Mouse (Mus musculus) embryonic facial prominence, embryonic 10.5 days (tissue): ENCODE results near the gene Bak1. TPM values are rescaled to one million over a fixed set of nuclear protein-coding genes. Genes with fewer than 3 reads are reported as not detected.
"Not testable (repeated sequence)": the region's sequence is repeated elsewhere in the genome, so short reads cannot be mapped to it uniquely, and the experiment has no call there.

ENCODE experiments used
- DNase-seq: peaks from one replicate; pipeline ENCODE4 v3.0.0-alpha.2; 2017; ENCODE audit warnings: low spot score
- H3K27ac ChIP-seq: fragments of 300-500 bp; sonication (generic); replicated peaks from 2 replicates; pipeline ENCODE4 v1.5.1; 2016; ENCODE audit warnings: mild to moderate bottlenecking
- H3K27me3 ChIP-seq: fragments of 300-500 bp; sonication (generic); replicated peaks from 2 replicates; pipeline ENCODE4 v1.6.1; 2016; ENCODE audit warnings: low read depth, mild to moderate bottlenecking; ENCODE audit not compliant: poor library complexity, severe bottlenecking
- H3K36me3 ChIP-seq: fragments of 300-500 bp; sonication (generic); replicated peaks from 2 replicates; pipeline ENCODE4 v1.6.1; 2016; ENCODE audit warnings: mild to moderate bottlenecking, moderate library complexity
- H3K4me1 ChIP-seq: fragments of 300-500 bp; sonication (generic); 2 replicates; pipeline ENCODE4 v1.6.1; 2016
- H3K4me3 ChIP-seq: fragments of 300-500 bp; sonication (generic); 2 replicates; pipeline ENCODE4 v1.5.1; 2016; ENCODE audit warnings: mild to moderate bottlenecking, moderate library complexity
- H3K9me3 ChIP-seq: fragments of 300-500 bp; sonication (generic); 2 replicates; pipeline ENCODE4 v1.6.1; 2016; ENCODE audit warnings: mild to moderate bottlenecking
- WGBS: fragments of 180-500 bp; shearing (Covaris S2); methylation state at CpG from one replicate; pipeline ENCODE4 v1.1.7; 2016; 5-methylcytosine and 5-hydroxymethylcytosine counted together
- polyA plus RNA-seq: library from polyadenylated mRNA; unstranded; fragments of >200 nt; fragmentation: Nextera tagmentation; extraction: Ambion mirVana; gene quantifications from 2 replicates; pipeline ENCODE4 v1.2.1, GENCODE M21; 2016

The Bak1 gene
- polyA plus RNA-seq, 1 experiment from 2014 or later, result 2.8 TPM

DNA sequence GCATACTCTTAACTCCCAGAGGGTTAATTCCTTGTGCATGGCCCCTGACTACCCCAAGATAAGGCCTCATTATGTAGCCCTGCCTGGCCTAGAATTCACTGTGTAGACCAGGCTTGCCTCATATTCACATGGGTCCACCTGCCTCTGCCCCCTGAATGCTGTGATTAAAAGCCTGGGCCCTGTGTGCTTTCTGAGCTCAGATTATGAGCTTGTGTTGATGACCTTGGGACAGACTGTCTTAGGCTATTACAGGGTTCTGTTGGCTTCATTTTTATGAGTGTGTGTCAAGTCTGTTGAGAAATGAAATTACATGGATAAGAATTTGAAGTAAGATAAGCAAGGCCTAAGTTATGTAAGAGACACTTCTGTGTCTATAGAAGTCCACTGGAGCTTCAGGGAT, 38.3 kb downstream of the Bak1 start:
- no peak overlapping the region for H3K27ac ChIP-seq
- no peaks in the 10 kb centered on the region for H3K36me3 ChIP-seq
- H3K27me3 ChIP-seq, result no peaks in the 10 kb centered on the region
- H3K9me3 ChIP-seq, result 0 out of 2 replicates have a peak, but pooled peaks cover 2% of the 10 kb centered on the region
- DNase-seq, result no peak
- H3K4me3 ChIP-seq, result no peak overlapping the region
- no peaks in the 10 kb centered on the region for H3K4me1 ChIP-seq

DNA sequence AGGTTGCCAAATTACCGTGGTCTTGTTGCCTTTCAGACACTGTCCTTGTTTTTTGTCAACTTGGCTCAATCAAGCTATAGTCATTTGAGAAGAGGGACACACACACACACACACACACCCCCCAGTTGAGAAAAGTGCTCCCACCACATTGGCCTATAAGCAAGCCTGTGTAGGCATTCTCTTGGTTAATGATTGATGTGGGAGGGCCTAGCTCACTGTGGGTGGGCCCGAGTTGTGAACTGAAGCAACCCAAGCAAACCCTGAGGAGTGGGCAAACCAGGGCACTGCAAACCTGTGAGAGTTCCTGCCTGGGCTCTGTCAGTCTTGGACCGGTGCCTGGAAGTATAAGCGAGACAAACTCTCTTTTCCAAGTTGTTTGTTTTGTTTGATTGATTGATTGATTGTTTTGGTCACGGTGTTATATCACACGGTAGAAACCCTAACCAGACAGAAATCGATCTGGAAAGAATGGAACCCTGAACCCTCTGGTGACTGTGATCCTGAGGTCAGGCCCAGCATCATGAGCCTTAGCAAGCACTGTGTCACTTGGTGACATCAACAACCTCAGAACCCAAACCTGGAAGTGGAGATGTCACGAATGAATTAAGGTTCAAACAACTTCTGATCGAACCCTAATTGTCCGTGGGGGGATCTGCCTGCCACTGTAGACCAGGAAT, 43.2 kb downstream of the Bak1 start:
- Histone ChIP-seq H3K36me3 (peaks cover 4% of the 10 kb centered on the region), H3K27ac (no peak overlapping the region), H3K27me3 (no peaks in the 10 kb centered on the region), H3K4me3 (no peak overlapping the region), H3K4me1 (no peaks in the 10 kb centered on the region), H3K9me3 (0 out of 2 replicates have a peak, but pooled peaks cover 2% of the 10 kb centered on the region)
- WGBS, result 87% methylated on average over 10 of the region's 10 CpGs
- no peak for DNase-seq

DNA sequence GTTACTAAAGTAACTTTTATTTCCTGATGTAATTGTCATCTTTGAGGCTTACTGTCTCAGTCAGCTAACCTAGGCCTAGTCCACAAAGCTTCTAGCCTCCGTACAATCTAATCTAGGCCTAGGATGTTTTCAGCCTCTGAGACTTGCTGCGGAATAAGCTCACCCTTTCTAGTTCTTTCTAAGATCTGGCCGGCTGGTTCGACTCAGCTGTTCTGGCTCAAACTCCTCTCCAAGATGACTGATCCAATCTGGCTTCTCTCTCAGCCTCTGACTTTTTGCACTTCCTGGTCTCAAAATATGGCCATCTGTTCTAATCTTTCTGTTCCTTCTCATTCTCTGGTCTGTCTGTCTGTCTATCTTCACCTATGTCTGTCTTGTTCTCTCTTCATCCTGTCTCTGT, 45.4 kb downstream of the Bak1 start:
- no peak overlapping the region for H3K4me3 ChIP-seq
- no peak overlapping the region for H3K27ac ChIP-seq
- DNase-seq, result no peak
- no peaks in the 10 kb centered on the region for H3K4me1 ChIP-seq
- 0 out of 2 replicates have a peak, but pooled peaks cover 2% of the 10 kb centered on the region for H3K9me3 ChIP-seq
- no peaks in the 10 kb centered on the region for H3K27me3 ChIP-seq
- peaks cover 25% of the 10 kb centered on the region for H3K36me3 ChIP-seq
- WGBS, result 95% methylated on average over 4 of the region's 4 CpGs

DNA sequence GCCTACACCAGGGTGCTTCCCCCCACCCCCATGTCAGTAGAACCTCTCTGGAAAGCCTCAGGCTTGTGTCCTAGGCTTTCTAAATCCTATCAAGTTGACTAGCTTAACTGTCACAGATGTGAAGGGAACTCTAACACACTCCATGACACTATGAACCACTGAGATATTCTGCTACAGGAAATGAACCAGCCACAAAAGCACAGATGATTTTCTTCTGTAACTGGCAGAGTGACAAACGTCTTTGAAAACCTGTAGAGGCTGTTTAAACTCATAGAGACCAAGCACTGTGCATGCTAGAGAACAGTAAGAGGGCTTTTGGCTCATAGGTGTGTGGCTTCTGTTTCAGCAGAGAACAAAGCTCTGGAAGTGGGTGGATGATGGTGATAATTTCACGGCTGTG, 47.8 kb downstream of the Bak1 start:
- H3K27me3 ChIP-seq, result no peaks in the 10 kb centered on the region
- 78% methylated on average over 2 of the region's 2 CpGs for WGBS
- H3K4me1 ChIP-seq, result peaks cover 7% of the 10 kb centered on the region
- no peak for DNase-seq
- no peak overlapping the region for H3K4me3 ChIP-seq
- H3K9me3 ChIP-seq, result no peaks in the 10 kb centered on the region
- peaks cover 49% of the 10 kb centered on the region for H3K36me3 ChIP-seq
- H3K27ac ChIP-seq, result no peak overlapping the region

DNA sequence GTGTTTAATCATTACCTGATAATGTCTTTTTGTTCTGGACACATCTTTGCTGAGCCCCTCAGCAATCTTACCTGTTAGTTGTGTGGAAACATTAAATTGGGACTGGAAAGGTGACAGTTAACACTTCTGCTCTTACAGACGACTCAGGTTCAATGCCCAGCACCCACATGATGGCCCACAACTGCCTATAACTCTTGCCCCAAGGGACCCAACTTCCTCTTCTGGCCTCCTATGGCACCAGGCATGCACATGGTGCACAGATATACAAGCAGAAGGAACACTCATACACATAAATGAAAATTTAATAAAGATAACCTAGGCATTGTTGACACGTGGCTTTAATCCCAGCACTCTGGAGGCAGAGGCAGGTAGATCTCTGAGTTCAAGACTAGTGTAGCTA, 49.4 kb downstream of the Bak1 start:
- Histone ChIP-seq H3K9me3 (no peaks in the 10 kb centered on the region), H3K36me3 (peaks cover 65% of the 10 kb centered on the region), H3K4me3 (no peak overlapping the region), H3K27me3 (no peaks in the 10 kb centered on the region), H3K27ac (no peak overlapping the region), H3K4me1 (peaks cover 19% of the 10 kb centered on the region)
- 88% methylated on average over 2 of the region's 2 CpGs for WGBS
- DNase-seq, result no peak

DNA sequence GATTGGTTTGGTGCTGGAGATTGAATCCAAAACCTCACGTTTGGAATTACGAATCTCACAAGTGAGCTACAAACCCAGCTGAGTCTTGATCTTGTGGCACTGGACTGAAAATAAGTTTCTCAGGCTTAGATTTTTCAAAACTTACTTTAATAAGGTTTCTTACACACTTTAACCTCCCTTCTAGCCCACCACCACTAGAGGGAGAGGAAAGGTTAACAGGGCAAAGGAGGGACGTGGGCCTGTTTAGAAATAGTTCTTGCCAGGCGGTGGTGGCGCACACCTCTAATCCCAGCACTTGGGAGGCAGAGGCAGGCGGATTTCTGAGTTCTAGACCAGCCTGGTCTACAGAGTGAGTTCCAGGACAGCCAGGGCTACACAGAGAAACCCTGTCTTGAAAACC, 51.5 kb downstream of the Bak1 start:
- not testable (repeated sequence) for H3K9me3 ChIP-seq, H3K27ac ChIP-seq, H3K4me3 ChIP-seq, H3K27me3 ChIP-seq, DNase-seq
- WGBS, result 94% methylated on average over 6 of the region's 6 CpGs
- Histone ChIP-seq H3K36me3 (peaks cover 70% of the 10 kb centered on the region), H3K4me1 (peaks cover 32% of the 10 kb centered on the region)

DNA sequence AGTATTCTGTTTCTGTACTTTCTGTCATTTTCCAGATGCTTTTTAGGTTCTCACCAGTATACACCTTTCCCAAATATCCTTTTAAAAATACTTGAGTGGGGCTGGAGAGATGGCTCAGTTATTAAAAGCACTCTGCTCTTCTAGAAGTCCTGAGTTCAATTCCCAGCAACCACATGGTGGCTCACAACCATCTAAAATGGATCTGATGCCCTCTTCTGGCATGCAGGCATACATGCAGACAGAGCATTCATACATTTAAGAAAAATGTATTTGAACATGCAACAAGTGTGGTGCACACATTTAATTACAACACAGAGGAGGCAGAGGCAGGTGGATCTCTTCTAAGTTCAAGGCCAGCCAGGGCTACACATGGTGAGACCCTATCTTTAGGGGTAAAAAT, 53.4 kb downstream of the Bak1 start:
- Histone ChIP-seq H3K9me3 (no peaks in the 10 kb centered on the region), H3K27me3 (no peaks in the 10 kb centered on the region), H3K4me1 (peaks cover 52% of the 10 kb centered on the region), H3K4me3 (peak overlapping the region; percentile 92; the same call in 1 of the 2 replicates), H3K36me3 (peaks cover 72% of the 10 kb centered on the region), H3K27ac (no peak overlapping the region)
- no peak for DNase-seq

DNA sequence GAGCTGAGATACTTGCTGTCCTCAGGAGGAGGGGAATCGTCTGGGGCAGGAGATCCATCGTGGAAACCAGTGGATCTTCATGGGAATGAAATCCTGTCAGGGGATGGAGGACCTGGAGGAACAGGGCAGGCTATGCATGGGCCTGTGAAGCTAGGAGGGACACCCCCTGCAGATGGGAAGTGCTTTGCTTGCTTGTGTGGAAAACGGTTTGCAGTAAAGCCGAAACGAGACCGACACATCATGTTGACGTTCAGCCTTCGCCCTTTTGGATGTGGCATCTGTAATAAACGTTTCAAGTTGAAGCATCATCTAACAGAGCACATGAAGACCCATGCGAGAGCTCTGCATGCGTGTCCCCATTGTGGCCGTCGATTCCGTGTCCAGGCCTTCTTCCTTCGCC, 54.3 kb downstream of the Bak1 start:
- WGBS, result 94% methylated on average over 15 of the region's 15 CpGs
- peaks cover 73% of the 10 kb centered on the region for H3K36me3 ChIP-seq

DNA sequence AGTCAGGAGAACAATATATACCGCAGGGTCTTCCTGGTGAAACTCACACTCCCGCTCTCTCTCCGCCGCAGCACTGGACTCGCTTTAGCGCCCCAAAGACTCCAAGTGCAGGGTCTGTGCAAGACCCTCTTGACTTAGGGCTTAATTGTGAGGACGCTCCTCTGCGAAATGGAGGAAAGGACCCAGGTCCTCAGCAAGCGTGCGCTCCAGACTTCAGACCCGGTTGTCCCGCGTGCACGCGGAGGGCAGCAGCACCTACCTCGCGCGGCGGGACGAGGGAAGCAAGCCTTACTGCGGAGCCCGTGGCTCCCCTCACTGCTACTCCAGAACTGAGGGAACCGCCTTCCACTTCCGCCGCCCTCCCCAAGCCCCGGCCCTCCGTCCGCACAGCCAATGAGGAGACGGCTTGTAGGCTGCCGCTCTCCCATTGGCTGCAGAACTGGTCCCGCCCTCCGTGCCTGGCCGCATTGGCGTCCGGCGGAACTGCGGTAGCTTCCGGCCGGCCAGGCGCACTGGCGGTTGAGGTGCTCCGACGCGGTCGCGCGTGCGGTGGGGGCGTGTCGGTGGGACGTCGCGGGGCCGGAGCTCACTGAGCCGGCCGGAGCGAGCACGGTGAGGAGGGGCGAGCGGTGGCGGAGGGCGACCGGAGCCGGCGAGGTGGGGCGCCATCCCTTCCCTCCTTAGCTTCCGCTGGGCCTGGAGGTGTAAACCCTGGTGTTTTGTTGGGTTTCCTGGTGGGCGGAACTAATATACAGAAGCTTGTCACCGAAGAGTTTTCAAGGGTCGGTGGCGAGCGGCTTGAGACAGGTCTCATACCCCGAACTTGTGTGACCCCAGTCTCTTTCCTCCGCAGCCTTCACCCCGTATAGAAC, 55.9 kb downstream of the Bak1 start, which contains the start of gene Zbtb9:
Gene Zbtb9 (plus strand): TSS at position 465 of the 872 bp plus-strand sequence.
- Histone ChIP-seq H3K4me1 (peaks cover 53% of the 10 kb centered on the region), H3K4me3 (peak within 1 kb of the TSS; percentile 92), H3K36me3 (peaks cover 72% of the 10 kb centered on the region), H3K9me3 (no peaks in the 10 kb centered on the region), H3K27me3 (no peaks in the 10 kb centered on the region), H3K27ac (peak within 1 kb of the TSS; percentile 87)
- WGBS, result under 1% methylated on average over 75 of the region's 75 CpGs
- DNase-seq, result peak; percentile 98

More for the DNA sequence above, 54.3 kb downstream of the Bak1 start:
- no peaks in the 10 kb centered on the region for H3K27me3 ChIP-seq
- H3K4me3 ChIP-seq, result peak overlapping the region; percentile 92
- peaks cover 53% of the 10 kb centered on the region for H3K4me1 ChIP-seq
- DNase-seq, result no peak
- no peaks in the 10 kb centered on the region for H3K9me3 ChIP-seq
- no peak overlapping the region for H3K27ac ChIP-seq

DNA sequence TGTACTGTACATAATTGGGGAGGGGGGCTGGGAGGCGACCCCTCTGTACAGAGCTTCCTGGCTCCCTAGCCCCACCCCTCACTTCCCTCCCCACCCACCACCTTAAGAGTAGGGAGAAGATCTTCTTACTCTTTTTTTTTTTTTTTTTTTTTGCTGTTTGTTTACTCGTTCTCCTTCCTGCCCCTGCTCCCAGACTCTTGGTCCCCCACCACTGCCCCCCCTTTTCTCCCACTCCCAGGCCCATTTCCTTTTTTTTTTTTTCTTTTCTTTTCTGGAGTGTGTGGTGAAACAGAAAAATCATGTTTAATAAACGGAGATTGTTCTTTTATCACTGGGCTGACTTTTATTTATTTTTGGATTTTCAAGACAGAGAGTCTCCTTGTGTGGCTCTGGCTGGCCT, 56.7 kb downstream of the Bak1 start:
- Histone ChIP-seq H3K27ac (peak overlapping the region; percentile 87), H3K4me1 (peaks cover 53% of the 10 kb centered on the region), H3K4me3 (peak overlapping the region; percentile 92), H3K9me3 (no peaks in the 10 kb centered on the region), H3K36me3 (peaks cover 72% of the 10 kb centered on the region), H3K27me3 (no peaks in the 10 kb centered on the region)
- WGBS, result 6% methylated on average over 3 of the region's 3 CpGs
- no peak for DNase-seq

DNA sequence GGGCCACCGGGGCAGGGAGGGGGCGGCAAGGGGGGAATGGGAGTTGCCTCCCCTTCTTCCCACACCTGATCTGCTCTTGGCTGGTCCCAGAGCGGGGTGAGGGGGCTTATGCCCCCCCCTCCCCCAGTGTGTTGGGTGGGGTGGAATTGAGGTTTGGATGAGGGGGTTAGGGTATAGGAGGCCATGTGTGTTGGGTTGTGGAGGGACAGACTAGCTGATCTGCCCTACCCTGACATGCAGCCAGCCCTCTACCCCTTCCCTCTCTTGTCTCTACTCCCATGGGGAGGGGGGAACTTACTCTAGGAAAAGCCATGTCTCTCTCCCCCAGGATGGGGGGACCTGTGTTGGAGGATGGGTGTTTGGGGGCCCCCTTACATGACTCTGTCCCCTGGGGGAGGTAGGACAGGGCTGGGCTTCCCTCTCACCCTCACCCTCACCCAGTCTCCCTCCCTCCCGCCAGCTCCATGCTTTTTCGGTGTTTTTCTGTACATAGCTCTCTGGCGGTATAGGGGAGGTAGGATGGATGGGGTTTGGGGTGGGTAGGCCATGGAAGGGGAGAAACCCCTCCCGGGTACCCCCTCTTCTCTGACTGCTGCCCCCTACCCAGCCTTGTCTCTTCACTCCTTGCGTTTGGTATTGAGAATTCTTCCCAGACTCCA, 57.4 kb downstream of the Bak1 start:
- Histone ChIP-seq H3K27ac (peak overlapping the region; percentile 57), H3K4me3 (peak overlapping the region; percentile 92), H3K9me3 (no peaks in the 10 kb centered on the region), H3K27me3 (no peaks in the 10 kb centered on the region), H3K4me1 (peaks cover 49% of the 10 kb centered on the region), H3K36me3 (peaks cover 72% of the 10 kb centered on the region)
- no peak for DNase-seq
- 59% methylated on average over 8 of the region's 8 CpGs for WGBS

DNA sequence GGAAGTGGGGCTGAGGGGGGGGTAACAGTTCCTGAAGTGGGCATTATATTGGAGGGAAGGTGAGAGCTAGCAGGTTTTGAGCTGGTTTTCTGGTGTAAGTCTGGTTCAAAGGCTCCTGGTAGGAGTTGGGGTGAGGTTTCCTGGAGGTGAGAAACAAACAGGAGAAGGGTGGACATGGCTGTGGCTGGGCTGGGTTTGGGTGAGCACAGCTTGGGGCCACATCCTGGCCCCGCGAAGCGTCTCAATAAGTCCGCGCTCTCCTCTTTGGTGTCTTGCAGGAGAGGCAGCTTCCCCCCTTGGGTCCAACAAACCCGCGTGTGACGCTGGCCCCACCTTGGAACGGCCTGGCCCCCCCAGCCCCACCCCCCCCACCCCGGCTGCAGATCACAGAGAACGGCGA, 58.6 kb downstream of the Bak1 start:
- H3K27ac ChIP-seq, result no peak overlapping the region
- 72% methylated on average over 12 of the region's 12 CpGs for WGBS
- peaks cover 42% of the 10 kb centered on the region for H3K4me1 ChIP-seq
- DNase-seq, result no peak
- peak overlapping the region; percentile 8; the same call in 1 of the 2 replicates for H3K4me3 ChIP-seq
- no peaks in the 10 kb centered on the region for H3K9me3 ChIP-seq
- peaks cover 72% of the 10 kb centered on the region for H3K36me3 ChIP-seq
- H3K27me3 ChIP-seq, result no peaks in the 10 kb centered on the region
